Mouse (Mus musculus) ES-Bruce4 (cell line): Measurements from ENCODE around the gene Fabp6. TPM values are rescaled to one million over a fixed set of nuclear protein-coding genes. Genes with fewer than 3 reads are reported as not detected.
A peak's percentile ranks its signal among the peaks of the same experiment; 100 is the strongest.

Source experiments
- H3K27ac ChIP-seq: 2 replicates; pipeline ENCODE4 v1.5.1; 2012; ENCODE audit warnings: low read length, inconsistent platforms; ENCODE audit not compliant: insufficient read depth
- H3K27me3 ChIP-seq: 2 replicates; pipeline ENCODE4 v1.6.1; 2012; ENCODE audit warnings: mild to moderate bottlenecking, low read length, inconsistent platforms; ENCODE audit not compliant: control insufficient read depth, poor library complexity, insufficient read depth, severe bottlenecking
- H3K36me3 ChIP-seq: 2 replicates; pipeline ENCODE4 v1.6.1; 2012; ENCODE audit warnings: inconsistent platforms, mild to moderate bottlenecking, low read length, moderate library complexity; ENCODE audit not compliant: control insufficient read depth, poor library complexity, insufficient read depth, severe bottlenecking
- H3K4me1 ChIP-seq: one replicate; pipeline ENCODE4 v1.8.1; 2011; ENCODE audit warnings: low read length; ENCODE audit not compliant: control insufficient read depth, insufficient read depth
- H3K4me3 ChIP-seq: 2 replicates; pipeline ENCODE4 v1.5.1; 2011; ENCODE audit warnings: low read depth, mild to moderate bottlenecking, low read length
- H3K9ac ChIP-seq: 2 replicates; pipeline ENCODE4 v1.6.1; 2012; ENCODE audit warnings: low read depth, mild to moderate bottlenecking, inconsistent platforms; ENCODE audit not compliant: poor library complexity, severe bottlenecking
- H3K9me3 ChIP-seq: replicated peaks from 2 replicates; pipeline ENCODE4 v1.6.1; 2012; ENCODE audit warnings: mild to moderate bottlenecking, low read length, inconsistent platforms; ENCODE audit not compliant: control insufficient read depth, poor library complexity, insufficient read depth, severe bottlenecking
- CTCF ChIP-seq: IDR thresholded peaks from one replicate; pipeline ENCODE4 v1.8.1; 2011; ENCODE audit warnings: low read depth, low read length
- EP300 ChIP-seq: IDR thresholded peaks from 2 replicates; pipeline ENCODE4 v1.6.1; 2011; ENCODE audit warnings: low read depth, low read length; ENCODE audit not compliant: insufficient read depth
- POLR2A ChIP-seq: IDR thresholded peaks from one replicate; pipeline ENCODE4 v1.8.1; 2011; ENCODE audit warnings: low read length; ENCODE audit not compliant: insufficient read depth
- polyA plus RNA-seq: library from polyadenylated mRNA; stranded (reverse); fragments of >200 nt; gene quantifications from 2 replicates; pipeline ENCODE4 v1.2.4, GENCODE M21; 2011; ENCODE audit warnings: low read depth; ENCODE audit not compliant: missing spikeins, insufficient read depth, insufficient read length

Gene Fabp6
- polyA plus RNA-seq, 1 experiment = not detected

- no peaks in the 10 kb centered on the region for H3K36me3 ChIP-seq
- H3K9me3 ChIP-seq = no peaks in the 10 kb centered on the region
- no peaks in the 10 kb centered on the region for H3K4me1 ChIP-seq
- H3K4me3 ChIP-seq = peak overlapping the region; percentile 11
- no peaks in the 10 kb centered on the region for H3K27me3 ChIP-seq
- peak overlapping the region; percentile 1; the same call in 1 of the 2 replicates for H3K9ac ChIP-seq
- no peak for TF ChIP-seq POLR2A
- TF ChIP-seq CTCF = no peak
- TF ChIP-seq EP300 = no peak; the same call in 1 of the 2 replicates
- H3K27ac ChIP-seq = peak overlapping the region; percentile 70
Observed at GRCm38 (mm10) chr11:43585211-43586005, 15.9 kb downstream of the Fabp6 start.

- no peak for TF ChIP-seq POLR2A
- no peaks in the 10 kb centered on the region for H3K27me3 ChIP-seq
- H3K36me3 ChIP-seq = no peaks in the 10 kb centered on the region
- no peak overlapping the region for H3K9ac ChIP-seq
- H3K9me3 ChIP-seq = no peaks in the 10 kb centered on the region
- peaks cover 9% of the 10 kb centered on the region for H3K4me1 ChIP-seq
- no peak overlapping the region for H3K27ac ChIP-seq
- no peak overlapping the region for H3K4me3 ChIP-seq
Observed at GRCm38 (mm10) chr11:43577713-43578478, 23.4 kb downstream of the Fabp6 start.

DNA sequence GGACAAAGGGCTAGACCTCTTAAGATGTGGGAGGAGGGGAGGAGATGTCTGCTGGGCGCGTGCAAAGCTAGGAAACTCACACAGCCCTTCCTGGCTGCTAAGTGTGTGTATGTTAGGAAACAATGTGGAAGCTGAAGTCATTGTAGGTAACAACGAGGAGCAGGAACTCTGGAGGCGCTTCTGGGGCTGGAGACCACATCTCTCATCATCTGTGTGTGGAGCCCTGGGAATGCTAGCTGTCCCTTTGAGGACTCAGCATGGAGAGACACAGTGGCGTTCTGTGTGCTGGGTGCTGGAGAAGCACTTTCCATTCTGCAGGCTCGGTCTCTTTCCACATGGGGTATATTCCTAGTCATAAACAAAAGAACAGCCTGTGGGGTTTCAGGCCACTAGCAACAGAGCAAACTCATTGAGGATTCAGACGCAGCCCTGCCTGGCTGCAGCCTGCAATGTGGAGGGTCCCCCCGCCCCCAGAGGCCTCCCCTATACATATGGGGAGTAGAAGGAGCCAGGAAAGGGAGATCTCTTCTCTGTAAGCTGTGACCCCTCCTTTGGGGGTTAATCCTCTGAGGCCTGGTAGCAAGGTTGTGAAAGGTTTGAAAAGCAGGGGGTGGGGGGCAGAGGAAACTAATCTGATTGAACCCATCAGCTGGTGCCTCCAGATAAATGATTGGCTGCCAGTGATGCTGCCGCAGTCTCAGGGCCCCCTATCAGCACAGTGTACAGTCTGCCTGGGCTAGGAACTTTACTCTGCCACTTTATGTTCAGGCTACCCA, 25.8 kb downstream of the Fabp6 start:
- no peaks in the 10 kb centered on the region for H3K27me3 ChIP-seq
- no peak overlapping the region for H3K27ac ChIP-seq
- no peak for TF ChIP-seq POLR2A
- no peak overlapping the region for H3K9ac ChIP-seq
- no peak overlapping the region for H3K4me3 ChIP-seq
- H3K4me1 ChIP-seq = peaks cover 9% of the 10 kb centered on the region
- H3K9me3 ChIP-seq = no peaks in the 10 kb centered on the region
- no peaks in the 10 kb centered on the region for H3K36me3 ChIP-seq

- Histone ChIP-seq H3K4me3 (no peak overlapping the region), H3K27ac (no peak overlapping the region), H3K9ac (no peak overlapping the region), H3K9me3 (no peaks in the 10 kb centered on the region), H3K36me3 (no peaks in the 10 kb centered on the region), H3K4me1 (peaks cover 10% of the 10 kb centered on the region), H3K27me3 (no peaks in the 10 kb centered on the region)
- no peak for TF ChIP-seq POLR2A
- TF ChIP-seq EP300 = no peak
- TF ChIP-seq CTCF = no peak
Observed at GRCm38 (mm10) chr11:43575061-43575375, 26.3 kb downstream of the Fabp6 start.

- Histone ChIP-seq H3K27me3 (no peaks in the 10 kb centered on the region), H3K9ac (no peak overlapping the region), H3K27ac (no peak overlapping the region), H3K4me1 (peaks cover 9% of the 10 kb centered on the region), H3K36me3 (no peaks in the 10 kb centered on the region), H3K4me3 (no peak overlapping the region), H3K9me3 (no peaks in the 10 kb centered on the region)
- TF ChIP-seq EP300 (no peak), CTCF (no peak), POLR2A (no peak)
Observed at GRCm38 (mm10) chr11:43569595-43569994, 31.7 kb downstream of the Fabp6 start.

GRCm38 (mm10) chr11:43569188-43569587, 32.2 kb downstream of the Fabp6 start:
- H3K27me3 ChIP-seq = no peaks in the 10 kb centered on the region
- H3K9ac ChIP-seq = no peak overlapping the region
- peaks cover 9% of the 10 kb centered on the region for H3K4me1 ChIP-seq
- no peaks in the 10 kb centered on the region for H3K36me3 ChIP-seq
- TF ChIP-seq EP300 = no peak
- no peak for TF ChIP-seq POLR2A
- no peak for TF ChIP-seq CTCF
- H3K27ac ChIP-seq = no peak overlapping the region
- H3K9me3 ChIP-seq = no peaks in the 10 kb centered on the region
- no peak overlapping the region for H3K4me3 ChIP-seq
